Mouse (Mus musculus) thymus, adult 2 months (tissue): ENCODE data around the gene Oas1d. TPM values are rescaled to one million over a fixed set of nuclear protein-coding genes. Genes with fewer than 3 reads are reported as not detected.
"Not testable (repeated sequence)": the region's sequence is repeated elsewhere in the genome, so short reads cannot be mapped to it uniquely, and the experiment has no call there.

ENCODE experiments used
- DNase-seq: peaks from one replicate; pipeline ENCODE4 v3.0.0; 2021
- H3K27ac ChIP-seq: fragments of 200-500 bp; 2 replicates; pipeline ENCODE4 v1.5.1; 2012; ENCODE audit warnings: low read length, control low read depth; ENCODE audit not compliant: control insufficient read depth, insufficient read depth
- H3K27me3 ChIP-seq: fragments of 200-500 bp; 2 replicates; pipeline ENCODE4 v1.6.1; 2012; ENCODE audit warnings: mild to moderate bottlenecking, low read length, moderate library complexity, mixed read lengths; ENCODE audit not compliant: control insufficient read depth, insufficient read depth
- H3K36me3 ChIP-seq: fragments of 200-500 bp; 2 replicates; pipeline ENCODE4 v1.6.1; 2012; ENCODE audit warnings: mild to moderate bottlenecking, low read length, moderate library complexity; ENCODE audit not compliant: control insufficient read depth, insufficient read depth
- H3K4me1 ChIP-seq: fragments of 200-500 bp; replicated peaks from 2 replicates; pipeline ENCODE4 v1.6.1; 2012; ENCODE audit warnings: low read length; ENCODE audit not compliant: control insufficient read depth, insufficient read depth
- H3K4me3 ChIP-seq: fragments of 200-500 bp; 2 replicates; pipeline ENCODE4 v1.5.1; 2012; ENCODE audit warnings: mild to moderate bottlenecking, low read length, control low read depth, moderate library complexity; ENCODE audit not compliant: control insufficient read depth, insufficient read depth
- CTCF ChIP-seq: fragments of 200-500 bp; IDR thresholded peaks from 2 replicates; pipeline ENCODE4 v1.5.1; 2012; ENCODE audit warnings: mild to moderate bottlenecking, control low read depth, low read length, moderate library complexity, borderline replicate concordance; ENCODE audit not compliant: control insufficient read depth, poor library complexity, insufficient read depth; ENCODE audit errors: extremely low read depth
- POLR2A ChIP-seq: fragments of 200-500 bp; IDR thresholded peaks from 2 replicates; pipeline ENCODE4 v1.6.1; 2012; ENCODE audit warnings: mild to moderate bottlenecking, low read length, control low read depth, moderate library complexity; ENCODE audit not compliant: control insufficient read depth, poor library complexity, insufficient read depth; ENCODE audit errors: extremely low read depth
- WGBS: fragments of 180-500 bp; shearing (Covaris S2); methylation state at CpG from one replicate; pipeline ENCODE4 v1.1.7; 2018; 5-methylcytosine and 5-hydroxymethylcytosine counted together
- polyA plus RNA-seq: library from polyadenylated mRNA; depleted of rRNA; stranded (reverse); fragments of >200 nt; gene quantifications from 2 replicates; pipeline ENCODE4 v1.2.3, GENCODE M21; 2012

Oas1d gene
- polyA plus RNA-seq, 1 experiment = 0.74 TPM

DNA sequence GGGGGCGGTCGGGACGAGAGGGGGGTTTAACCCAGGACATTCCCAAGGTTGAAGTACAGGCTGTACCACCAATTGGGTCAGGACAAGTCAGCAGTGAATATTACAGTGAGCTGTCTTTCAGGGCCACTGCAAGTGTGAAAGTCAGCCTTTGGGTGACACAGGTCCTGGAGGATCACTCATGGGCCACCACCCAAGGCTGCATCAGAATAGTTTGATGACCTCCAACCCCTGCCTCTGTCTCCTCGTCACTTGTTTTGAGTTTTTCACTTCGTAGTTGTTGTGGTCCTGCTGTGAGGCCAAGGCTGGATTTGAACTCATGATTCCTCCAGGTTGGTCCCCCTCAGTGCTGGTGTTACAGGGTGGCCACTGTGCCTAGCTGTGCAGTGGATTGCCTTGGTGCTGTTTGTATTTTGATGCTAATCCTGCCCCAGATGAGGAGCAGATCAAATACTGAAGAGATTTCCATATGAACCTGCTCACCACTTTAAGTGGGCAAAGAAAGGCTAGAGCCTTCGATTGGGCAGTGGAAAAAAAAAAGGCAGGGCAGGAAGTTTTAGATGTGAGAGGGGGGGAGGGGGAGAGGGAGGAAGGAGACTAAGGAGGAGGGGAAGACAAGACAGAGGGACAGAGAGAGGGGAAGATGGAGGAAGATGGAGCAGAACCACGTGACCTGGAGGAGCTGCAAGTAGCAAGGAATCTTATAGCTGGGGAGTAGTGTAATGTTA, 6.0 kb upstream of the Oas1d start:
- H3K4me1 ChIP-seq = no peaks in the 10 kb centered on the region
- no peak for DNase-seq
- H3K4me3 ChIP-seq = no peak overlapping the region
- H3K36me3 ChIP-seq = no peaks in the 10 kb centered on the region
- WGBS = 80% methylated on average over 7 of the region's 7 CpGs
- TF ChIP-seq POLR2A (no peak), CTCF (no peak)
- H3K27ac ChIP-seq = no peak overlapping the region
- H3K27me3 ChIP-seq = no peaks in the 10 kb centered on the region

DNA sequence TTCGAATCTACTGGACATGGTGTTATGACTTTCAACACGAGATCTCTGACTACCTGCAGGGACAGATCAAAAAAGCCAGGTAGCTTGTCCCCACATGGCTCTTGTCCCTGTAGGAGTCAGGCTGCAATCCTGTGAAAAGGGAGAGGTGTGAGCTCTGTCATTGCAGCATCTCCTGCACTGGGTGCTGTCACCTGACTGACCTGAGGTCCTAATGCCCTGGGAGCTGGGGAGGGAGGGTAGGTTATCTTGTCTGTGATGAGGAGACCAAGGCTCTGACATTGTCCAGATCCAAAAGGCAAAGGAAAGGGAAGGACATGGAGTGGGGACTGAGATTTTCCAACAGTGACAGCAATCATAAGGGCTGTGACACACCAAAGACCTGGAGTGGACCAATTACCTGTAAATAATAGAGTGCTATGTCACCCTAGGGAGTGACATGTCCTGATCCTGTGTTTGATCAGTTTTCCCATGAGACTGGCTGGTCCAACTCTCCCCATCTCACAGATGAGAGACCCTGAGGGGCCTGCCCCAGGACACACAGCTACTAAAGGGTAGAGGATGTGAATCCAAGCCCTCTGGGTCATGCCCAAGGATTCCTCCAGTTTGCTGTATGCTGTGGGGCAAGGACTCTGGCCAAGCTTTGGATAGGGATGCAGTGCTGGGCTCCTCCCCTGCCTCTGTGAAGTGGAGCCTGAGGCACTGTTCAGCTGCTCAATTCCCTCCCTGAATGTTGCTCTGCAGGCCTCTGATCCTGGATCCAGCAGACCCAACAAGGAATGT, 5.0 kb downstream of the Oas1d start:
- not testable (repeated sequence) for H3K36me3 ChIP-seq, H3K27ac ChIP-seq, H3K27me3 ChIP-seq, DNase-seq, H3K4me1 ChIP-seq, H3K4me3 ChIP-seq
- WGBS = 73% methylated on average over 2 of the region's 2 CpGs

DNA sequence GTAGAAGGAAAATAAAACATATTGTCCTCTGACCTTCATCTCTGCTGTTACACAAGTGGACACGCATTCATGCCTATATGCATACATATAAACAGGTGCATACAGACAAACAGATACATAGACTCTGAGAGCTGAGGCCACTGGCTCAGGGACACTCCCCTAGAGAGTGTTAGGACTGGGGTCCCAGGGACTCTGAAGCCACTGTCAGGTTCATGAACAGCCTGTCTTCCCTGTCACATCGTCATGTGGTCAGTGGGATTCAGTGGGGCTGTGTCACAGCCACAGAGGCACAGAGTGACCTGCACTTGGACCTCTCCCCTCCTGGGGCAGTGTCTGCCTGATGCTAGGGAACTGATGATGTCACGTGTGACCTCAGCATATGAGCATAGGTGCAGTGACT, 6.0 kb downstream of the Oas1d start:
- Histone ChIP-seq H3K27ac (no peak overlapping the region), H3K27me3 (no peaks in the 10 kb centered on the region), H3K4me3 (no peak overlapping the region), H3K4me1 (no peaks in the 10 kb centered on the region), H3K36me3 (no peaks in the 10 kb centered on the region)
- TF ChIP-seq CTCF = no peak
- TF ChIP-seq POLR2A = no peak
- 74% methylated on average over 3 of the region's 3 CpGs for WGBS
- no peak for DNase-seq

DNA sequence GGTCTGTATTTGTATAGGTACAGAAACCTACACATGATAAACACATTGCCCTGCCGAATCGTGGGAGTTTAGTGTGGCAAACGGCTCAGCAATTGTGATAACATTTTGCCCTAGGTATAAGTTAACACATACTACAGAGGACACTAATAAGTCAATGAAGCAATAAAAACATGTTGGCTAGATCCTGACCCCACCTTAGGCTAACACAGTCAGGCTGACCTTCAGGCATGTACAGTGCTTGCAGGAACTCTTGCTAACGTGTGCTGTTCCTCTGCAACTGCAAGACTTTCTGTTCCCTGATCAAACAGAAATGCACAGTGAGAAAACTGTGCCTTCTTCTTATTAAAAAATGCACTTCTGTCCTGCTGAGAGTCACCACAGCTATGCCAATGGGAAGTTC, 9.6 kb downstream of the Oas1d start:
- no peak for TF ChIP-seq POLR2A
- no peak for TF ChIP-seq CTCF
- H3K4me3 ChIP-seq = no peak overlapping the region
- H3K27me3 ChIP-seq = no peaks in the 10 kb centered on the region
- H3K27ac ChIP-seq = no peak overlapping the region
- no peak for DNase-seq
- 78% methylated on average over 4 of the region's 4 CpGs for WGBS
- no peaks in the 10 kb centered on the region for H3K36me3 ChIP-seq
- H3K4me1 ChIP-seq = no peaks in the 10 kb centered on the region

DNA sequence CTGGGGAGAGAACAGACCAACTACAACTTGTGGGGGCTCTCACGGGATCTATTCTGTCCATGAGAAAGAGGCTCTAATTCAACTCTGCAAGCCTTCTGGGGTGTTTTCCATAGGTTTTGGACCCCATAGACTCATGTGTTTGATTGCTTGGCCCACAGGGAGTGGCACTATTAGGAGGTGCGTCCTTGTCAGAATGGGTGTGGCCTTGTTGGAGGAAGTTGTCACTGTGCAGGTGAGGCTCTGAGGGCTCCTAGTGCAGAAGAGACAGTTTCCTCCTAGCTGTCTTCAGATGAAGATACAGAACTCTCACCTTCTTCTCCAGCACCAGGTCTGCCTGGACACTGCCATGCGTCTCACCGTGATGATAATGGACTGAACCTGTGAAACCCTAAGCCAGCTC, 10.2 kb downstream of the Oas1d start:
- not testable (repeated sequence) for DNase-seq, H3K27ac ChIP-seq

DNA sequence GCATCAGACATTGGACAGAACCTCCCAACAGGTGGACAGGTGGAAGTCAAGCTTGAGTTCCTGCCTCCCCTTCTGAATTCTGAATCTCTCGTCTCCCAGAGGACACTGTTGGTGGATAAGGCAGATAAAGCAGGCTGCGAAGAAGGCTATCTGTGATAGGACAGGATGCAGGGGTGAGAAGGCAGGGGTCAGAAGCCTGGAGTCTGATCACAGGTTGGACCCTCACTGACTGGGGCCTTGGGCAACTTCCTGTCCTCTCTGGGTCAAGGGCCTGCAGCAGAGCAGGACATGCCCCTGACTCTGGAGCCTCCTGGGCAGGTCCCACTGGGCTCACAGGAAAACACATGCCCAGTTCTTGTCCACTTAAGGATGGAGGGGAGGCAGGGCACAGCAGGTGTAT, 12.0 kb downstream of the Oas1d start:
- not testable (repeated sequence) for H3K36me3 ChIP-seq, H3K4me1 ChIP-seq, H3K27me3 ChIP-seq, DNase-seq, H3K27ac ChIP-seq, H3K4me3 ChIP-seq
- 76% methylated on average over 2 of the region's 2 CpGs for WGBS

More for the DNA sequence above, 10.2 kb downstream of the Oas1d start:
- H3K4me3 ChIP-seq, H3K4me1 ChIP-seq, H3K36me3 ChIP-seq, H3K27me3 ChIP-seq: not testable (repeated sequence)
- WGBS = 76% methylated on average over 4 of the region's 4 CpGs

DNA sequence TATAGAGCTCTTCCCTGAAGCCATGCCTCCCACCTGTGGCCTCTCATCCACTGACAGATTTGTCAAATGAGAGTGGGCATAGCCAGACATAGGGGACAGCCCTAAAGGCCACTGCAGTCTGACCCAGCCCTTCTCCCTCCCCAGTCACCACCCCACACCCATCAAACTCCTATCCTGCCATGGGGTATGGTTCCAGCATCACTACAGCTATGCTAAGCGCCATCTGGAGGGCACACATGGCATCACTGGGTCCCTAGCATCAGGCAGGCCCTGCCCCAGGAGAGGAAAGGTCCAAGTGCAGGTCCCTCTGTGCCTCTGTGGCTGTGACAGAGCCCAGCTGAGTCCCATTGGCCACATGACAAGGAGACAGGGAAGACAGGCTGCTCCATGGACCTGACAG, 12.7 kb downstream of the Oas1d start:
- Histone ChIP-seq H3K27me3 (no peaks in the 10 kb centered on the region), H3K4me3 (no peak overlapping the region), H3K36me3 (no peaks in the 10 kb centered on the region), H3K4me1 (no peaks in the 10 kb centered on the region), H3K27ac (no peak overlapping the region)
- WGBS = 4% methylated on average over 1 of the region's 1 CpGs
- DNase-seq = no peak
- TF ChIP-seq POLR2A (no peak), CTCF (no peak)
